ENCODE assay signal across 11 mouse cellular contexts in the genomic region with DNA sequence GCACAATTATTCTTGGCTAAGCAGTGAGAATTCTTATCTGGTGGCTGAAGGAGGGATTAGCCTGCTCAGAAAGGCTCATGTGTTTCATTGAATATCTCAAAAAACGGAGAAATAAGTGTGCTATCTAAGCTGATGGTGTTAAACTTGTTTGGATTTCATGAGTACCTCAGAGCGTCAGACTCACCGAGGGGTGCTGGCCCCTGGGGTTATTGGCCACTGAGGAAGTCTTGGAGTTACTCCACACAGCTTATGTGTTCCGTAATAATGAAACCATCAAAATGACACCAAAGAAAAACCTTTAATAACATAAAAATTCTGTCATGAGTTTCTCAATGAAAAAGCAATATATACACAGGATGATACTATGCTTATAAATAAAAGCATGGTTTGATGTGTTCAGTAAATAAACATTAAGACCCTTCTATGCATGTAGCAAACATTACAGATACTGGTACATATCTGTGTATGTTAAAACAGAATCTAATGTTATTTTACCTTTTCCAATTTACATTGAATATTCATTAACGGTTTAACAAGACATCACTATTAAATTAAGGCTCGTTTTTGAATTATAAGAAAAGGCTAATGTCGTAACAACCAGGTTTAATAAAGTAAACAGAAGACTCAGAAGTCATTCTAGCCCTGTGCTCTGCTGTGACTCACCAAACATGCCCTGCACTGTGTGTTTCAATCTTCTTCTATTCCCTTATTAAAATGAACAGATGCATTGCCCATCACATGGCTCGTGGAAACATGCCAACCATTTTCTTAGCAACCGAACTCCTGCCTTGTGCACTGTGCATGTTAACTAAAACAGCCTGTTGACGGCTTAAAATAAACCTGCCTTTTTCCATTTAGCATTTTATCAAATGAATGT.
A peak's percentile ranks its signal among the peaks of the same experiment; 100 is the strongest.
DNase-seq lines count a peak whose midpoint lies in the region; ATAC-seq and TF ChIP-seq lines count a peak whose summit lies in the region.
"Had no signal": no experiment of that assay in that cellular context is flagged by ENCODE, and none has a peak within 500 bp of the region (broad histone marks: within the 10 kb centered on the region; RNA-seq: fewer than 3 reads in every experiment).

No protein-coding gene starts in this region.

- peak; percentile 95 for ATAC-seq in forebrain, embryonic 13.5 days
- peak; percentile 95 for ATAC-seq in forebrain, postnatal 0 days

- no peak overlapping the region for H3K27ac ChIP-seq in forebrain, embryonic 13.5 days
- no peak overlapping the region for H3K27ac ChIP-seq in forebrain, embryonic 10.5 days
- peak overlapping the region; percentile 80 for H3K27ac ChIP-seq in forebrain, postnatal 0 days (ENCODE audit: low read depth, low read length)
- peak overlapping the region; percentile 80 for H3K27ac ChIP-seq in left cerebral cortex, adult 2 months
- H3K27ac ChIP-seq: embryonic facial prominence, embryonic 15.5 days; liver, embryonic 14.5 days had no signal

- no peaks in the 10 kb centered on the region for H3K27me3 ChIP-seq in forebrain, embryonic 13.5 days
- H3K27me3 ChIP-seq in forebrain, embryonic 10.5 days (ENCODE audit: poor library complexity, severe bottlenecking) = no peaks in the 10 kb centered on the region
- no peaks in the 10 kb centered on the region for H3K27me3 ChIP-seq in forebrain, postnatal 0 days (ENCODE audit: insufficient read depth, low read length)
- H3K27me3 ChIP-seq: CH12.LX; embryonic facial prominence, embryonic 15.5 days had no signal

- no peak for DNase-seq in forebrain, embryonic 10.5 days (ENCODE audit: extremely low spot score, low spot score)
- DNase-seq in adrenal gland, postnatal 10 days = peak; percentile 46
- peak; percentile 90 for DNase-seq in forebrain, postnatal 0 days
- peak; percentile 53 to 65 for DNase-seq in left cerebral cortex, adult 2 months (ENCODE audit: extremely low spot score in 1 of 2, low spot score in 2 of 2)
- peak; percentile 72 to 79 for DNase-seq in right cerebral cortex, postnatal 36 days (ENCODE audit: low spot score in 2 of 2)
- DNase-seq in heart, postnatal 36 days = no peak
- no peak for DNase-seq in kidney, postnatal 14 days

- no peak overlapping the region for H3K9ac ChIP-seq in forebrain, embryonic 13.5 days
- peak overlapping the region; percentile 33; the same call in 1 of the 2 replicates for H3K9ac ChIP-seq in forebrain, postnatal 0 days
- H3K9ac ChIP-seq: embryonic facial prominence, embryonic 15.5 days; liver, embryonic 14.5 days had no signal

- H3K9me3 ChIP-seq in forebrain, embryonic 13.5 days (replicated peaks) = no peaks in the 10 kb centered on the region
- H3K9me3 ChIP-seq in forebrain, embryonic 10.5 days = no peaks in the 10 kb centered on the region
- no peaks in the 10 kb centered on the region for H3K9me3 ChIP-seq in forebrain, postnatal 0 days (ENCODE audit: low read length)
- H3K9me3 ChIP-seq: embryonic facial prominence, embryonic 15.5 days had no signal

- H3K4me2 ChIP-seq in forebrain, embryonic 13.5 days = no peak overlapping the region
- peak overlapping the region; percentile 40; the same call in 1 of the 2 replicates for H3K4me2 ChIP-seq in forebrain, postnatal 0 days (ENCODE audit: low read depth)
- H3K4me2 ChIP-seq: embryonic facial prominence, embryonic 15.5 days had no signal

- no peak overlapping the region for H3K4me3 ChIP-seq in forebrain, embryonic 13.5 days
- H3K4me3 ChIP-seq in forebrain, embryonic 10.5 days = no peak overlapping the region
- H3K4me3 ChIP-seq in forebrain, postnatal 0 days (ENCODE audit: low read depth, low read length) = peak overlapping the region; percentile 15; the same call in 1 of the 2 replicates
- peak overlapping the region; percentile 43 for H3K4me3 ChIP-seq in left cerebral cortex, adult 2 months
- H3K4me3 ChIP-seq: embryonic facial prominence, embryonic 15.5 days had no signal

- peaks cover 20% of the 10 kb centered on the region for H3K4me1 ChIP-seq in forebrain, embryonic 13.5 days
- H3K4me1 ChIP-seq in forebrain, embryonic 10.5 days = 0 out of 2 replicates have a peak, but pooled peaks cover 4% of the 10 kb centered on the region
- H3K4me1 ChIP-seq in forebrain, postnatal 0 days (ENCODE audit: insufficient read depth) = 0 out of 2 replicates have a peak, but pooled peaks cover 8% of the 10 kb centered on the region

- TF ChIP-seq CTCF in forebrain, postnatal 0 days (IDR thresholded peaks at IDR 0.05; ENCODE audit: low read depth) = no peak
- no peak for TF ChIP-seq CTCF in left cerebral cortex, adult 2 months (IDR thresholded peaks at IDR 0.05)

- intact Hi-C loops in left cerebral cortex, adult 2 months (cut with DNase I) = loop anchor here (2.0 to 5.0 kb wide), 3 partner anchors 35 to 339 kb away; a partner anchor contains a TSS
- intact Hi-C loops in heart, postnatal 36 days (cut with DNase I) = no loop called here

- no peaks in the 10 kb centered on the region for H3K36me3 ChIP-seq in forebrain, embryonic 13.5 days (ENCODE audit: poor library complexity, severe bottlenecking)
- H3K36me3 ChIP-seq in forebrain, embryonic 10.5 days (replicated peaks) = no peaks in the 10 kb centered on the region
- no peaks in the 10 kb centered on the region for H3K36me3 ChIP-seq in forebrain, postnatal 0 days (ENCODE audit: insufficient read depth)
- H3K36me3 ChIP-seq: embryonic facial prominence, embryonic 15.5 days had no signal

- 56% methylated on average over 10 of the region's 10 CpGs for WGBS in forebrain, embryonic 13.5 days
- 83% methylated on average over 10 of the region's 10 CpGs for WGBS in forebrain, embryonic 10.5 days
- WGBS in forebrain, postnatal 0 days = 34% methylated on average over 10 of the region's 10 CpGs

Comparison
In these comparisons a context has a peak if more than half of its experiments do, and no peak if none do; other contexts are left out.
1. H3K27ac ChIP-seq: peak in forebrain, postnatal 0 days (single experiment) and left cerebral cortex, adult 2 months (single experiment); none in forebrain, embryonic 13.5 days (single experiment) and forebrain, embryonic 10.5 days (single experiment).
2. H3K4me3 ChIP-seq: peak in forebrain, postnatal 0 days (single experiment) and left cerebral cortex, adult 2 months (single experiment); none in forebrain, embryonic 13.5 days (single experiment) and forebrain, embryonic 10.5 days (single experiment).
3. DNase-seq: peak in adrenal gland, postnatal 10 days (single experiment), forebrain, postnatal 0 days (single experiment), left cerebral cortex, adult 2 months (2 of 2) and right cerebral cortex, postnatal 36 days (2 of 2); none in forebrain, embryonic 10.5 days (single experiment), heart, postnatal 36 days (0 of 2) and kidney, postnatal 14 days (single experiment).